Mouse (Mus musculus) heart, postnatal 0 days (tissue): Measurements from ENCODE around the gene Parp12.

Experiments used
- CTCF ChIP-seq: IDR thresholded peaks from 2 replicates; pipeline ENCODE4 v1.5.1; 2016; ENCODE audit warnings: antibody characterized with exemption, control low read depth, low read depth
- EP300 ChIP-seq: IDR thresholded peaks from 2 replicates; pipeline ENCODE4 v1.6.1; 2016; ENCODE audit warnings: antibody characterized with exemption, low read depth

- TF ChIP-seq CTCF (no peak), EP300 (no peak)
Measured at GRCm38 (mm10) chr6:39117584-39118455, at the start of gene Parp12.
